Mouse (Mus musculus) WW6 (cell line): ENCODE measurements around the gene Auts2.

ENCODE experiments used
- DNase-seq: peaks from one replicate; pipeline ENCODE4 v3.0.0-alpha.2; 2013; ENCODE audit warnings: low read depth, low spot score

Auts2 gene

DNA sequence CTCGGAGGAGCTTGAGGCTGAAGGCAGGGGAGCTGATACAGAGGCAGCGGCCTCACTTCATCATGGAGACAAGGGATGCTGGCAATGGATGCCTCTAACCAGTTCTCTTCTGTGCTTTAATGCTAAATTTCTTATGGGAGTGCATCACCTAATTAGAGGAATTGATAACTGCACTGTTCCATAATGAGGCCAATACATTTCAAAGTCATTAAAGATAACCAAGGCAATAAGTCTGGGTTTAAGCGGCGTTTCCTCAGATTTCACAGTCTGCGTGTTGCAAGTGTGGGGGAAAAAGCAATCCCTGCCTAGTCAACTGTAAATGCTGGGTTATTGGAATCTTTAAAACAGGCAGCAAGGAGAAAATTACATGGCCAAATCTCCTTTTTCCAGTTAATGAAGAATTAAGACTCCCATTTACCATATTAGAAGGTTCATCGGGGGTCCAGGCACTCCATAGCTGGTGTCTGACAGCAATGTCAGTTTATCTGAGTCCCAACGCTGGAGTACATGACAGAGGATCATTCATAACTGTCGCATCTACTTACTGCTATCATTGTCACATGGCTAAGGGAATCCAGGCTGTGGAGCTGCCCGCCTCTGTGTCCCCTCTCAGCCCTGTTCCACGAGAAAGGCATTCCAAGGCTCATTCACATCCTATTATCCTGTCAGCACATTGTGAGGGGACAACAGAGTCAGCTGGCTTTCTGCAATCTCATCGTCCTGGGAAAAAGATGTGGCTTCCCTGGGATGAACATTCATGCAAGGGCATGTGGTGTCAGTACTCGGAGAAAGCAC lies 623.0 kb downstream of the Auts2 start:
- DNase-seq = no peak

DNA sequence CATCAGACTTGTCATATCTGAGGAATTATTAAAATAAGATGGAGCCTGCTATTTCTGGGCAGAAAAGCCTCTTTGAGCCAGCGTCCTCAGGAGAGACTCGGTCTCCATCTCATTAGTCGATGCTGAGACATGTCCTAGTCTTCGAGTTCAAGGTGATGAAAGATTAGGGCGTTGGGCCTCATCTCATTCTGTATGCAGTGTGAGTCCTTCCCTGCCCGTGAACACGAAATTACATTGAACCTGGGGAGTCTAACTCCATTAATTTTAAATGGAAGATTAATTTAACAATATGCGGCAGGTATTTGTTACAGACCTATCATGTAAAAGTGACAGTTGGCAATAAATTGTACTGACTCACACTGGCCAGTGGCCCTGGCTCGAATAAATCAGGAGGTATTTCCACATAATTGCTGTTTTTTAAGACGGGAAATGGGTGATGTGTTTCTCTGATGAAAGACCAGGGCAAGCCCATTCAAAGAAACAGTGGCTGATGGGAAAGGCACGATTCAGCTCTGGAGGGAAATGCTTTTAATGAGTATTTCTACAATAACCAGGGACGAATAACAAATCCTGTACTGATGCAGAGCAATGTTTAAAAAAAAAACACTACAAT lies 626.2 kb downstream of the Auts2 start:
- DNase-seq = no peak

DNA sequence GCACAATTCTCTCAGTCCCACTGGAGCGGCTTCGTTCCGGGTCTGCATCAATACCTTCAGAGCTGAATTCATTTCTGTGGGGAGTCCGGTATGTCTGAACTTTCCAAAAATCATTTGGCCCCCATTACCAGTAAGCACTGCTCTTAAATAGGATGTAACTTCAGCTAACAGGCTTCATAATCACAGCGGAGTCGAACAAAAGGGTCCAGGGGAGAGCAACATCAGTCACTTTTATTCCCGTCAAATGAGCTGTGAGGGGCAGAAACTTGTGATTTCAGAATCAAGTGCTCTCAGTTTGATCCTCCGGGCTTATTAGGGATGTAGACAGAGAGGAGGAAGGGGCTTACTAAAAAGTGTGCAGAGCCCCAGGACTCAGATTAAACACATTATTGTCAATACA lies 629.6 kb downstream of the Auts2 start:
- no peak for DNase-seq

DNA sequence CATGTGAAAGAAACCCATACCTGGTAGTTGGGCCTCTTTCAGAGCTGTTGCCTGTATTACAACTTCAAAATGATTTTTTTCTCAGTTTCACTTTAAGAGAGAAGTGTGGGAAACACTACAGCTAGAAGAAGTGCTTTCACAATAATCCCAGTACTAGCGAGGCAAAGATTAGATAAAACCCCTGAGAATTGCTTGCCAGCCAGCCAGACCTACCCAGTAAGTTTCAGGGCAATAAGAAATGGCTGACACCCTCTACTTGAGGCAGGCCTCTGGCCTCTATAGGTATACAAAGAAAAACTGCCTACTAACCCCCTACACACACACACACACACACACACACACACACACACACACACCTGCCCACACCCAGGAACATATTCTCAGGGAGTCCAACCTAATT lies 630.2 kb downstream of the Auts2 start:
- DNase-seq = no peak

DNA sequence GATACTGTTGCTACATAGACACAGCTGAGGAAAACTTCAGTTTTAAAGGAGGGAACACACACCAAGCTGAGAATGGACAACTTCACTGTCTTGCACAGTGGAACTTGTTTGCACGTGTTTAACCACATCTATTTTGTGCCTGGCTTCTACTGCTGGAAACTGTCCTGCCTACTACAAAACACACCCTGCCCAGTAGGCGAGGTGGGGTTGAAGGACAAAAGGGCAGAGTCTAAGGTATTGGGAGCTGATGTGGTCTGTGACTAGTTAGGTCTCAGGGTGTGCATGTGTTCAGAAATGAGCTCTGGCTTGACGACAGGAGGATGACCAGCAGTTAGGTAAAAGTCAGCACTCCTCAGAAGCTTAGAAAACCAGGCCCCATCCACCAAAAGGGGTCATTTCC lies 636.8 kb downstream of the Auts2 start:
- DNase-seq = no peak

DNA sequence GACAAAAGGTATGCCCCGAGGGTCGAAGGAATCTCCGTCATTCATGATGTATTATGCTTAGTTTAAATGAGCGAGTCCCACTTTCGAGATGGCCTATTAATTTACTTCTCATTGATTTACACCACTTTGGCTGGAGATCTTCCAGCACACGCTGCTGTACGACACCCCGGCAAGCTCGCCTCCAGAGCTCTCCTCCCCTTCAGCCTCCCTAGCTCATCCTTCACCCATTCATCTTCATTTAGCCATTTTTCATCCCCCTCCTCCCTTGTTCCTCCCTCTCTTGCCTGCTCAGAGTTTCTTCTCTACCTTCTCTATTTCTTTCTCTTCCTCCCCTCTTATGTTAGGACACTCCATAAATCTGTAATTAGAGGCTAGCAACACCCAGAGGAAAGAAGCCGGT lies 638.7 kb downstream of the Auts2 start:
- DNase-seq = no peak

DNA sequence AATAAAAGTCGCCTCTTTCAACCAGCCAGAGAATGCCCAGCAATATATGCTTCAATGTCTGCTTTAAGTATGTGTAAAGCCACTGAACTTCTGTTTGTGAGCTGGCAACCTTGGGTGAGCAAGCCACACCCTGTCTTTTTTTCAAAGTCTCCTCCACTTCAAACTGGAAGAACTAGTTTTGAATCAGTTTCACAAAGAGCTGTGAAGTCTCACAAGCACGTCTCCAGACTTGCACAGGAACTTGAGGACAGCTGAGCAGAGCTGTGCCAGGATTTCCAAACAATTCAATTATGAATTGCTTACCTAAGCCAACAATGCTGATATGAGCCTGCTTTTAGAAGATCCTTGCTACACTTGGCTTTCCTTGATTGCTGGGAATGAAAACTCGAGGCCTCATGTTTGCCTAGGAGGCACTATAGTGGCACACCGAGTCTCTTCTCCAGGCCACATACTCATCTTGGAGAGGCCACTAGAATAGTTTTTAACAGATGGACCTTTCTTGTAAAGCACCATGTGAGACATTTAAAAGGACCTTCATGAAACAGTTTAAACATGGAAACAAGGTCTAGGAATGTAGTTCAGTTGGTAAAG lies 645.0 kb downstream of the Auts2 start:
- no peak for DNase-seq

DNA sequence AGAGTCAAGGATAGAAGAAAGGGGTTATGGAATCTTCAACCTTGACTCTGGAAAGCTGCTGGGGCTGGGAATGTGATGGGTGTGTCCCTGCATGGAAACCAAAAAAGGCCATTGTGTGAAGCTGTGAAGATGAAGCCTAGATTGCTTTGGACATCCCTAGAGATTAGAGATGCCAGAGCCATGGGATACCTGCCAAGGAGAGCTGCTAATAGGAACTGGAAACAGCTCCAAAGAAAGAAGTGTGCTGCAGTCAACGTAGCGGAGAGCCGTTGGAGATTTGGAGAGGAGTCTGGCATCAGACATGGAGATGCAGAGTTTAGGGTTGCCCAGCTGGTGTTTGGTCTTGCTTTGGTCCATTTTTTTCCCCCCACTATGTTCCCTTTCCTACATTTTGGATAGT lies 656.5 kb downstream of the Auts2 start:
- no peak for DNase-seq

DNA sequence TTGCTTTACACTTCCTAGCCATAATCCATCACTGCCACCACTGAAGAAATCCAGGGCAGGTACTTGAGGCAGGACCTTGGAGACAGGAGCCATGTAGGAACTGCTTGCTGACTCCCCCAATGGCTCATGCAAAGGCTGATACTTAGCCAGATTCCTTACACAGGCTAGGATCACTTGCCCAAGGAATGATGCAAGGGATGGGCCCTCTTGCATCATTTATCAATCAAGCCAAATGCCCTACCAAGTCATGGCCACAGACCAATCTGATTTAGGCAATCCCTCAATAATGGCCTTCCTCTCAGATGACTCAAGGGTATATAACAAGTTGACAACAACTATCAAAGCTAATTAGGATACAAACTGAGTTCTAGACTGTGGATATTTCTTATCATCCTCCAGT lies 666.6 kb downstream of the Auts2 start:
- DNase-seq = no peak

DNA sequence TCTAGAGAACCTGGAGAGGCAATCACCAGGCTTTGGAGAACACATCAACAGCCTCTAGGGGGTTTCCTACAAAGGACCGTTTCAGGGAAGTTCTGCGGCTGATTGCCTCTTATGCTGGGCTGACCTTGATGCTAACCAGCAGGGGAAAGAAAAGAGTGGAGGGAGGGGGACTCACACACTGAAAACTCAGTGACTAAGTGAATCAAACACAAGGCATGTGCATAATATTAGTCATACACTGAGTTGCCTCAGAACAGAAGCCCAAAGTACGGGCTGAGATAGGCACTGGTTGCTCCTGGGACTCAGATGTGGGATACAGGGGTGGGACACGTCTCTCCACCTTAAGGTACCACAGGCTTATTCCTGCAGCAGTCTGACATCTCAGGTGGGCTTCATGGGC lies 667.2 kb downstream of the Auts2 start:
- DNase-seq = no peak

DNA sequence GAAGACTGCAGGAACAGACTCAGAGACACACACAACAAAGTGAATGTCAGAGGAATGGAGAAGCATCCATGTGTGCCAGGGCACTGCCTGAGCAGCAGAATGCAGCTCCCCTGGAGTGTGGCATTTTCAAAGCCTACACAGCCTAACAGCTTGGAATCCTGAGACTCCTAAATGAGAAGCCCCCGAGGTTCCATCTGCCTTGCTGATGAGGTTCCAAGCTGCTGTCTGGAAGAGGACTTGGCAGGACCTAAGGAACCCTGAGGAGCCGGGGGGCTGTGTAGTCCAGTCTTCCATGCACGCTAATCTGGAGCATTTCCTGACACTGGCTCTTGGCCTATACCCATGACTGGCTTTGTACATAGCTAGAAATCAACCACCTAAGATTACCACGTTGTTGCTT lies 670.0 kb downstream of the Auts2 start:
- no peak for DNase-seq

DNA sequence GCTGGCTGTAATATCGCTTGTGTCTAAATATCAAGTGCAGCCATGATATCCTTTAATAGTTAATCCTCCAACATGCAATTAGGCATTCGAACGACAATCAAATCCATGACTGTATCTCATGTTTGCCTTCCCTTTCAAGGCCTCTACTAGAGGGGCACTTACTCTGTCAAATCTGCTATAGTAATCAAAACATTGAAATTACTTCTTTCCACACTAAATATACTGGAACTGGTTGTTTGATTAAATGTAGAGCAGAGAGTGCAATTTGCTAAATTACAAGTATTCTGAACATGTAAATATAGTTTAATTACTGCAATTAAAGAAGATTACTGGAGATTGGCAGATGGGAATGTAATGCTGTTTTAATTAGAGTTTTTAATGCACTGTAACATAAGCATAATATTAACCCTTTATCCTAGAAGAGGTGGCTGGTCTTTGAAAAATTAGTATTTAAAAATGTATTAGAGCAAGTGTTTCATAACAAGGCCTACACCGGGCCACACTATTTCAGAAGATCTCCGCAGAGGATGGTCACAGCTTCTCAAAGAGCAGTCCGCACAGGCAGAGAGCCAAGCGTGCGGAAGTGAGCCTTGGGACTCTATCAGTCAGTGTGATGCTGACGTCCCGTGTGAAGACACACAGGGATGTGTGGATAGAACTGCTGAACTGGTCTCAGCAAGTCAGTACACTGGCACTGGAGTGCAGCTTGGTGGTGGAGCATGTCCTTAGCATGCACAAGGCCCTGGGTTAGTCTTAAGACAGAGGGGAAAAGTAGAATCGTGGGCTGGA lies 673.2 kb downstream of the Auts2 start:
- no peak for DNase-seq

DNA sequence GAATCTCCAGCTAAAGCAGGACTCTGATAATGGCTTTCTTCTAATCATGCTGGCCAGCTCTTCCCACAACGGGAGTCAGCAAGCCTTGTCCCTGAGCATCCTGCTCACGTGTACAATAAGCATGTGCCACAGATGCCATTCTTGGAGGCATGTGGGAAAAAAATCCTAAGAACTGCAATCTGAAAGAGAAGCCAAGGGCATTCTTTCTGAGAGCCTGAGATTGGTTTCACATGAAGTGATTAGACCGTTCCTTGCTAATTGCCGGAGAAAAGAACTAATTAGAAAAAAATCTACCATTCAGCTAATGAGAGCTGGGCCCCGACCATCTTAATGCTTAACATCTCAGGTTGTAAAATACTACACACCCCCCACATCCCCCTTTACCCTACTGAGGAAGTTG lies 677.9 kb downstream of the Auts2 start:
- no peak for DNase-seq

DNA sequence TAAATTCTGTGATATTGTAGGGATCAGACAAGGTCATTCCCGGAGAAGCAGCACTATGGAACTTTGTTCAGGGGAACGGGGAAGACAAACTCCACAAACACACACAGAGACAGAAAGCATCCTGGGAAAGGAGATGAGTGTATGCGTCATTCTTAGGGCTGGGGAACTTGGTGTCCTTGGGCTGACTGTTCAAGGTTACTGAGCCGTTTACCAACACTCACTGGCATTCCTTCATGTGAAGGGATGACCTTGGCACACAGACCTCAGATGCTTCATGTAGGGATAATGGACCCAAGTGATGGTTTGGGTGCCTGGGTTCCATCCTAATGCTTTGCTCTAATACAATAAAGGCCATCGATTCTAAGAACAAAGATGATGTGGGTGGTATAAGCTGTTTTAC lies 685.2 kb downstream of the Auts2 start:
- DNase-seq = no peak

DNA sequence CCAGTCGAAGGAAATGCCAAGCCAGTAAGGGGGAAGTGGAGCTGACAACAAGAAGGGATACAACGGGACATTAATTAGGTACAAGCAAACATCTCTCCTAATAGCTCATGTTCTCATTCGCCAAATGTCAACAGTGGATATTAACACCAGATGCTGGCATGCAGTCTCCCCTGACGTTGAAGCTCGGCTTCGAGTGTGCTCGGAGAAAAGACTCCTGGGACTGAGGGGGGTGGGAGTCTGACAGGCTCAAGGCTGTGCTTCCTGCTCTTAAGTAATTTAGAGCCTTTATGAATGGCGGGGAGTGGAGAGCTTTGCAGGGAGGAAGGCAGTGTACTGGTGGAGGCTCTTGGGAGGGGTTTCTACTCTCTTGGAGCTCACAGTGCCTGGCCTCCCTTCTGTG lies 687.8 kb downstream of the Auts2 start:
- no peak for DNase-seq

DNA sequence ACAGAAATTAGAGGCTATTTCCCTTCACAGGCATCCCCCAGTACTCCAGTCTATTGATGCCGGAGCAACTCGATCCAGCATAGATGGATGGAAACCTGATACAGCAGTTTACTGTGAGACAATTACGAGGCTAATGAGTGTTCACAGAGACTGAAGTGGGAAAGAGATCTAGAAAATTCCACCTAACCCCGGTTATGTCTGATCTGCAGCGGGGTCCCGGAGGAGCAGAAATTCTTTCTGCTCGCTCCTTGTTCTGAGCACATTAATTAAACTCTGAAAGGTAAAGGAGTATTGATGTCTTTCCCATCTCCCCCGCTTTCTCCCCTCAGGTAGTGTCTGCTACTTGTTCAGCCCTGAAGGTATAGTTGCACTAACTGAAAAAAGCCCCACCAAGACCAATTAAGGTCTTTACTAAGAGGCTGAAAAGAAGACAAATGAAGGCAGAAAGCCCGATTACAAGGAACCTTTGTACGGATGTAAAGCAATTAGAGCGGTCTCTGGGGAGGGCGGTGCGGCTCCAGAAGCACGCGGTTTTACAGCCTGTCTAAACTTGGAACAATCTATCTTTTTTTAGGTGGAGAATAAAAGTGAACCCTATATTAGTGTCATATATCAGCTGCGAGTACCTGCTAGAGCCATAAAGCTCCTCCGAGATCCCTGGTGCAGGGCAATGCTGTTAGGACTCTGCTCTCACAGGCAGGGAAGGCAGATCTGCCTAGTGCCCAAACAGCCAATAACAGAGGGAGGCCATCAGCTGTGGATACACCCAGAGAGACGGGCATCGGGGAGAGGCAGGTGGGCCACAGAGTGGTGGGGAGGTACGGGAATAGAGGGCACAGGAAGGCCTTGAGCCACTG lies 691.3 kb downstream of the Auts2 start:
- DNase-seq = no peak

DNA sequence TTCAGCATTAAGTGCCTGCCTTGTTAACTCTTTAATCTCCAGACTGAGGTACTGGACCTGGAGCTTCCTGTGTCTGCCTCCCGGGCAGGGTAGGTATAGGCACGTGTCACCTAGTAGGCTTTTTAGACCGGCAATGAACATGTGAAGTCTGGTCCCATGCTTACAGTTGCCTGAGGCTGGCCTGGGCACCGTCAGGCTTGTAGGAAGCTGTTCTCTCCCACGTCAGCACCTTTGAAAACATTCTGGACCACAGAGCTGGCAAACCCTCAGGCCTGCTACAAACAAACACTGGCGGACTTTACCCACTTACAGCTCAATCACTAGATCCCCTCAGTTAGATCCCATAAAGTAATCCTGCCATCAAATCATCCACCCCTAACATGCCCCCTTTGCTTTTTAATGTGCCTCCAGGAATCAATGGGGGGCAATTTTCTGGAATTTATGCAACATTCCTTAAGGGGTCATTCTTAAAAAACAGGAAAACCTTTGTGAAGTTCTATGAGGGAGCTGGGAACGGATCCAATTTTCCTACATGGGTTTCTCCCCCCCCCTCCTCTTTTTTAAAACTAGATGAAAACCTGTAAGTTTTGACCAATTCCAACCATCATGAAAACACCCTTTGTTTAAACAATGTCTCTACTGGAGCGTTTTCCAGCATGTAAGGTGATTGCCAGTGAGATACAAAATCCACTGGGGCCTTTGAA lies 692.4 kb downstream of the Auts2 start:
- no peak for DNase-seq

DNA sequence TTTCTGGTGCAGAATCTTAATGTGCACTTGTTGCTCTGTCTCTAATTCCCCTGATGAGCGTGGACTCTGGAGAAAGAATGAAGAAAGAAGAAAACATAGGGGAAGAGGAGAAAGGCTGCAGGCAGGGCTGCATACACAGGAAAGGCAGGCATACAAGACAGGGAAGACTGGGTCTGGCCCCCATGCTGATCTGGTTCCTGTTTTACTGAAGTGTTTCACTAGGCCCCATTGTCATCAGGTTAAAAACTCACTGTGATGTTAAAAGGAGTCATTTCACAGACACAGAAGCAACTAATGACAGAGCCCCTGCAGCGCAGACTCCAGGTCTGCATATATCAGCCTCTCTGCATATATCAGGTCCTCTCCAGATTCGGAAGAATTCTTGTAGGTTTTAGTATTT lies 693.5 kb downstream of the Auts2 start:
- peak; percentile 45 for DNase-seq

DNA sequence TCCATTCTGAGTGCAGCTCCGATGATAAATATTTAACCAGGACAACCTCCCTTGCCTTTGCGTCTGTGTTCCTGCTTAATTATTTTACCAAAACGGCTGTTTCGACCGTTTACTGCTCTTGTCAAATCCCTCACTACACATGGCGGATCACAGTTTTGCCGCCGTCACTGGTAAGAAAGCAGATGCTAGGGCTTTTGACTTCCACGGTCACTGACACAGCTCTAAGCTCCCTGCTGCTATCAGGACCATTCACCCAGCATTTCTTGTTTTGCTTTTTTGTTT lies 698.7 kb downstream of the Auts2 start:
- no peak for DNase-seq

DNA sequence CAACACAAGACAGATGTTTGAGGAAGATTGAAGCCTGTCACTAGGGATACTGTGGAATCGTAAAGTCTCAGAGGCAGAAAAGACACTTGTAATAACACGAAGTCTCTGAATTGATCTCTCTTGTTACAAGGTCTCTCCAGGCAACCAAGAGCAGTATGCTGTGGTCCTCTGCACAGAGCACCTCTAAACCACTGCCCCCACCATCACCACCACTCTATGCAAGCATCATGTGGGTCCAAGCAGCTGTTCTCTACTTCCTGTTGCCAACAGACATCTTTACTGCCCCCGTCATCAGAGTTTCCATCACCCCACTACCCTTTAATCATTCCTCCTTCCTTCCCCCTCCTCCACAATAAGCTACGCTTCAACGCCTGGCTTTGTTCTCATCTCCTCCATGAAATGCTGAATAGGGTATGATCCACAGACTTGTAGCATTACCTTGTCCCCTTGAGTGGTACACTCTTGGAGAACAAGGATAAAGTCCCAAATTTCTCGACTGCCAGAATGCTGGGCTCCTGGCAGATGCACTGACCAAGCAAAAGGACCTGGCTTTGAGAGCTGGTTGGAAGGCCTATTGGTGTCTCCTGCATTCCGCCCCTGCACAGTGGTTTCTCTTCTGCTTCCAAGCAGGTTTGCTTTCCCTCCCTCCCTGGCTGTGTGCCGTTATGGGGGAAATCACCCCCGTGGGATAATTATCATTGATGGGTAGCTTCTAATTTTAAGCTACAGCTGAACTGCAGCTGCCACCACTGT lies 699.2 kb downstream of the Auts2 start:
- no peak for DNase-seq
